Mouse (Mus musculus) gastrocnemius, adult 2 months (tissue): Measurements from ENCODE around the gene Etfbkmt. TPM values are rescaled to one million over a fixed set of nuclear protein-coding genes. Genes with fewer than 3 reads are reported as not detected.

Experiments used
- DNase-seq: peaks from one replicate; pipeline ENCODE4 v3.0.0; 2022
- H3K27ac ChIP-seq: fragments of 200-600 bp; 2 replicates; pipeline ENCODE4 v1.8.1; 2022; ENCODE audit warnings: mild to moderate bottlenecking
- H3K4me3 ChIP-seq: fragments of 200-600 bp; 2 replicates; pipeline ENCODE4 v1.8.1; 2022; ENCODE audit warnings: mild to moderate bottlenecking, moderate library complexity
- CTCF ChIP-seq: fragments of 200-600 bp; IDR thresholded peaks from 2 replicates; pipeline ENCODE4 v1.8.1; 2022; ENCODE audit warnings: antibody characterized with exemption, mild to moderate bottlenecking, moderate library complexity
- intact Hi-C: fragments of 180-260 bp; cut with DNase I; formaldehyde crosslinking; loops from one replicate; pipeline ENCODE4 v1.15.1; 2025
- total RNA-seq, 2 experiments: library from RNA; stranded (reverse); gene quantifications; 2 replicates each; pipeline ENCODE4 v1.2.3; 2021

The Etfbkmt gene
- total RNA-seq, 2 experiments from 2014 or later, result 13.7 to 14.8 TPM

DNA sequence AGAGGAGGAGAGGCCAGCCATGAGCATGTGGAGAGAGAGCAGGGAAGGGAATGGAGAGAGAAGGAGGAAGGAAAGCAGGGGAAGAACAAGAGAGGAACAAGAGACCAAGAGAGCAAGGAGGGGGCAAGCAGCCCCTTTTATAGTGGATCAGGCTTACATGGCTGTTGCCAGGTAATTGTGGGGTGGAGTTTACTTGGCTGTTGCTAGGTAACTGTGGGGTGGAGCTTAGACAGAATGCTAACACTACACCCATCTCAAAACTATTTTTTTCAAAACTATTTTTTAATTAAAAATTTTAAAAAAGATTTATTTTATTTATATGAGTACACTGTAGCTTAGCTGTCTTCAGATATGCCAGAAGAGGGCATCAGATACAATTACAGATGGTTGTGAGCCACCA is 58.9 kb downstream of the Etfbkmt start:
- DNase-seq, result no peak
- TF ChIP-seq CTCF, result no peak
- intact Hi-C loops, result no loop called here
- no peak overlapping the region for H3K27ac ChIP-seq
- H3K4me3 ChIP-seq, result no peak overlapping the region

Other genes starting within 250 kb of the Etfbkmt start
- 1 to 10 TPM; 2.7 to 3.4 TPM for gene Caprin2, start 243.6 kb upstream of the Etfbkmt start, total RNA-seq
- gene Sinhcaf, start 193.4 kb upstream of the Etfbkmt start, total RNA-seq, result 1 to 10 TPM; 1.2 to 2.0 TPM
- gene Dennd5b, start 38.2 kb upstream of the Etfbkmt start, total RNA-seq, result 1 to 10 TPM; 4.8 to 9.1 TPM
- gene Gm10203, start 9.7 kb upstream of the Etfbkmt start, total RNA-seq, result not detected
- 10 to 100 TPM; 12.5 to 16.2 TPM for gene Amn1, start 48.9 kb downstream of the Etfbkmt start, total RNA-seq
- 10 to 100 TPM; 14.9 to 27.7 TPM for gene Resf1, start 169.6 kb downstream of the Etfbkmt start, total RNA-seq